Mouse (Mus musculus) macrophage (primary cell): ENCODE results near the gene Parp1. TPM values are rescaled to one million over a fixed set of nuclear protein-coding genes. Genes with fewer than 3 reads are reported as not detected.
"Not testable (repeated sequence)": the region's sequence is repeated elsewhere in the genome, so short reads cannot be mapped to it uniquely, and the experiment has no call there.

ENCODE experiments used
- H3K27ac ChIP-seq: fragments of 350-480 bp; formaldehyde crosslinking; 2 replicates; pipeline ENCODE4 v1.9.0; 2021
- H3K36me3 ChIP-seq: fragments of 350-480 bp; formaldehyde crosslinking; 2 replicates; pipeline ENCODE4 v1.9.0; 2021; ENCODE audit errors: inconsistent target
- H3K4me3 ChIP-seq: fragments of 350-480 bp; formaldehyde crosslinking; 2 replicates; pipeline ENCODE4 v1.9.0; 2021; ENCODE audit errors: inconsistent target
- H3K79me2 ChIP-seq: fragments of 350-480 bp; formaldehyde crosslinking; 2 replicates; pipeline ENCODE4 v1.9.0; 2021; ENCODE audit errors: inconsistent target
- WGBS: methylation state at CpG from one replicate; pipeline ENCODE4 v1.1.7; 2026; ENCODE audit warnings: inconsistent platforms; ENCODE audit not compliant: missing documents; 5-methylcytosine and 5-hydroxymethylcytosine counted together
- polyA plus RNA-seq: library from polyadenylated mRNA; stranded (reverse); fragments of 250-400 nt; gene quantifications from 3 replicates; pipeline ENCODE4 v1.2.4, GENCODE M21; 2018; ENCODE audit warnings: inconsistent platforms

The Parp1 gene
- polyA plus RNA-seq, 1 experiment from 2014 or later = 59.5 TPM

DNA sequence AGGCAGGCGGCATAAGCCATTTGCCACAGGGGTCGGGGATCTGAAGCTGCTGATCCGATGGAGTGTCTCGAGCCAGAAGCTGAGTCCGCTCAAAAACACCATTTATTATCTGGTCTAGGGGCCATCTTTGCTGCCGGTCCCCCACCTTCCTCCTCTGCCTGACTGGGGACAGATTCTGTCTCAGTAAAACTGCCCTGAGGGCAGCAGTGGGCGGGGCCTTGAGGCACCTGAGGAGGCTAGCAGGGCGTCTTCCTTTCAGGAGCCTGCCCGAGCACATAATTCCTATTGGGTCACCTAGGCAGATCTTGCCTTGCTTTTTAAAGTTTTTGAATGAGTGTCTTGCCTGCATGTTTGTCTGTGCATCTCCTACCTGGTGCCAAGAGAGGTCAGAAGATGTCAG lies 3.4 kb downstream of the Parp1 start:
- Histone ChIP-seq H3K4me3 (no peak overlapping the region), H3K79me2 (peaks cover 80% of the 10 kb centered on the region), H3K36me3 (peaks cover 24% of the 10 kb centered on the region; the same call in 1 of the 2 replicates), H3K27ac (no peak overlapping the region)
- 94% methylated on average over 9 of the region's 9 CpGs for WGBS

DNA sequence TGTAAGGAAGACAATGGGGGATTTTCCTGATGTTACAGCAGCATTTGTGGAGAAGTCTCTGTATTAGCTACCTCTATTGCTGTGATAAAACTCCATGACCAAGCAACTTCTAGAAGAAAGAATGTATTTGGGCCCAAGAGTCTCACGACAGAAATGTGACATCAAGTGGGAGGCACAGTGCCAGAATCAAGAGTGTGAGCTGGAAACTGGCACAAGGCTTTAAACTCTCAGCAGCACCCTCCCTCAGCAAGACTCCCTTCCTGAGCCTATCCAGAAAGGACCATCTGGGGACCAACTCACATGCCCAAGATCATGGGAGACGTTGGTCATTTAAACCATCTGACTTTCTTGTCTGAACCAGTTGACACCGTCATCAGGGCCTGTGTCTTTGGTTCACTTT lies 7.8 kb downstream of the Parp1 start:
- 80% methylated on average over 3 of the region's 3 CpGs for WGBS
- Histone ChIP-seq H3K36me3 (peaks cover 65% of the 10 kb centered on the region), H3K79me2 (peaks cover 62% of the 10 kb centered on the region), H3K27ac (no peak overlapping the region), H3K4me3 (no peak overlapping the region)

DNA sequence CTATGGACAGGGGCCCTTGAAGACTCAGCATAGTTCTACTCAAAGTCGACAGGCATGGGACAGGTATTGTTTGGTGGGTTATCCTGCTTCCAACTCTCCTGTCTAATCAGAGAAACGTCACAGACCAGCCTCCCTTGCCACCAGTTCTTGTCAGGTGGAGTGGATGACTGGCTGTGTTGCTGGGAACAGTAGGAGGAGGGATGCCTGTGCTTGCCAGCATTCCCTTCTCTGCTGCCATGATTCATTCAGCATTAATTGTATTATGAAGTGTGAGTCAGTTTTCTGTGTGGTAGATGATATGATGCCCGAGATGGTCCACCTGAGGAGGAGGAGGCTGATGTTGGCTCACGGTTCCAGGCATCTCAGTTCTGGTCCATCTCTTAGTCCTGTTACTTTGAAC lies 9.1 kb downstream of the Parp1 start:
- H3K36me3 ChIP-seq = peaks cover 78% of the 10 kb centered on the region
- H3K79me2 ChIP-seq = peaks cover 49% of the 10 kb centered on the region
- WGBS = 96% methylated on average over 4 of the region's 4 CpGs
- no peak overlapping the region for H3K4me3 ChIP-seq
- H3K27ac ChIP-seq = no peak overlapping the region

DNA sequence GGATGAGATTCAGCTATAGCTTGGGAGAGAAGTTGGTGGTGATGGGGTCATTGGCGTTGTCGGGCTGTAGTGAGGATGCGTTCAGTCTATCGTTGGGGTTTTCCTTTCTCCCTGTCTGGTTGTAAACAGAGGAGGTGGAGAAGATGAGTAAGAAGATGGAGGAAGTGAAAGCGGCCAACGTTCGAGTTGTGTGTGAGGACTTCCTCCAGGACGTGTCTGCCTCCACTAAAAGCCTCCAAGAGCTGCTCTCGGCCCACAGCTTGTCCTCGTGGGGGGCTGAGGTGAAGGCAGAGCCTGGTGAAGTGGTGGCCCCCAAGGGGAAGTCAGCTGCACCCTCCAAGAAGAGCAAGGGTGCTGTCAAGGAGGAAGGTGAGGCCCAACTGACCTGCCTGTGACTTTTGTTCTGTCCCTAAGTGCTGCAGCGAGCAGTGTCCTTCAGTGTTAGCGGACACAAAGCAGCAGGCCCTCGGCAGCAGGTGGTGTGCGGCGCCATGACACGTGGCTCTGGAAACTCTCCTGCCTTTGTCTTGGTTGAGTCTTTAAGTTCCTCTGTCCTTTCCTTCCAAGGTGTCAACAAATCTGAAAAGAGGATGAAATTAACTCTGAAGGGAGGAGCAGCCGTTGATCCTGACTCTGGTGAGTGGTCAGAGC lies 19.2 kb downstream of the Parp1 start:
- 25% methylated on average over 17 of the region's 17 CpGs for WGBS
- Histone ChIP-seq H3K27ac (peak overlapping the region; percentile 62), H3K4me3 (no peak overlapping the region), H3K79me2 (no peaks in the 10 kb centered on the region), H3K36me3 (peaks cover 76% of the 10 kb centered on the region)

DNA sequence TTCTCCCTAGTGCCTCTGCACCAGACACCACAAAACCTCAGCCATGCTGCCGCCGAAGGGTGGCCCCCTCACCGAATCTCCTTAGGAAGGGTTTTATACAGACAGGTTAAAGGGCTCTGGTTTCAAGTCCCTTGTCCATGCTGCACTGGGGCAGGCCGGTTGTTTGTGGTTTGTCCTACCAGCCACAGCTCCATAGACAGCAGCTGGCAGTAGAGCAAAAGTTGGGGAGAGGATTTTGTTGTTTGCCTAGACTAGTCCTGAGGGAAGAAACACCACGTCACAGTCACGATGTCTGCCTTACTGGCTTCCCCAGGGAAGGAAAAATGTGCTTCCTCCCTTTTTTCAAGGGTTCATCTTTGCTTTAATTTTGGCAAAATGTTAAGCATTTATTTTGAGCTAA lies 31.9 kb downstream of the Parp1 start:
- no peak overlapping the region for H3K4me3 ChIP-seq
- H3K27ac ChIP-seq = peak overlapping the region; percentile 91
- 62% methylated on average over 5 of the region's 6 CpGs for WGBS
- peaks cover 42% of the 10 kb centered on the region for H3K36me3 ChIP-seq
- no peaks in the 10 kb centered on the region for H3K79me2 ChIP-seq

DNA sequence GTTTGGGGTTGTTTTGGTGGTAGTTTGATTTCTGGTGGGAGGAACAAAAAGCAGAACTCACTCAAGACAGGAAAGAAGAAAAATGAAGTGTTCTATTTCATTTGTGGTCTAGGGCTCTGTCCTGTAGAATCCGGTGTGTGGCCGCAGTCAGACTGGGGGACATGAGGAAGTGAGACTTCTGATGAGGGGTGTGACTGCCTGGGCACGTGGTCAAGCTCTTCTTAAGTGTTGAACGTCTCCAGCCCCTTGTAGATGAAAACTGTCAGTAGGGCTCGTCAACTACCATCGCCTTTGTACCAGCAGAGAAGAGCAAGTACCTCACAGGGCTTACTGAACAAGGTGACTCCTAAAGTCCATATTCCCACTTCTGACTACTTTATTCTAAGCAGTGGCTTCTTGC lies 33.1 kb downstream of the Parp1 start:
- WGBS = 0% methylated on average over 6 of the region's 6 CpGs
- peak overlapping the region; percentile 91 for H3K27ac ChIP-seq

DNA sequence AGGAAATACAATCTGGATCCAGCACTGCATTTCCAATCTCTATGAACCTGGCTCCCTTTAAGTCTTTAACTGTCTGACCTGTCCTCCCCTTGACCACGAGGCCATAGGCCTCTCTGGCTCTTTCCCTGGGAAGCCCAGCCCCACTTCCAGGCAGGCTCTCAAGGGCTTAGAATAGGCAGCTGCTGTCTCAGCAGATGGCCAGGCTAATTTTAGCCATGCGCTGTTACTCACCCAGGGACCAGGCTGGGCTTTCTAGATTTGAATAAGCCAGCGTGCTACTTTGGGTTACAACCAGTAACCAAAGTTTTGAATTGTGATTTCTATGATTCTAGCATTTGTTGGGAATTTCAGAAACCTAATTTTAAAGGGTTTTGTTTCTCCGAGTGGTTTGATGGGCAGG lies 35.9 kb downstream of the Parp1 start:
- 48% methylated on average over 4 of the region's 4 CpGs for WGBS
- peak overlapping the region; percentile 93 for H3K27ac ChIP-seq

More for the DNA sequence above, 33.1 kb downstream of the Parp1 start:
- no peak overlapping the region for H3K4me3 ChIP-seq
- peaks cover 32% of the 10 kb centered on the region for H3K36me3 ChIP-seq
- H3K79me2 ChIP-seq = no peaks in the 10 kb centered on the region

DNA sequence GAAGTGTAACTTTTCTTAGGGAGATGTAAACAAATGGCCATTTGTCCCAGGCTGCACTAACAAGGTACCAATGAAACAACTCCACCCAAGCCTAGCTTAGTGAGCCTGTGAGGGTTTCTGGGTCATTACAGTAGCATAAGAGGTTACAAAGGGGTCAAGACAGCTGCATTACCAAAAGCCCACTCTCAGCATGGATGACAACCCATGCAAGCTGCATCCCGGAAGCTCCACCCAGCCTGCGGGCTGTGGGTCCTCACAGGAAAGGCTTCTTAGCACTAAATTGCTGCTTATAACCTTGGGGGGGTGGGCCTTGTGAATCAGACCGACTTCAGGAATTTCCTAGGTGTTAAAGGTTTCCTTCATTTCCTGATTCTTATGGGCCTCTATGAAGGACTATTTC lies 37.4 kb downstream of the Parp1 start:
- 59% methylated on average over 3 of the region's 3 CpGs for WGBS
- H3K4me3 ChIP-seq = no peak overlapping the region
- no peaks in the 10 kb centered on the region for H3K79me2 ChIP-seq
- H3K27ac ChIP-seq = peak overlapping the region; percentile 93
- no peaks in the 10 kb centered on the region for H3K36me3 ChIP-seq

More for the DNA sequence above, 35.9 kb downstream of the Parp1 start:
- Histone ChIP-seq H3K79me2 (no peaks in the 10 kb centered on the region), H3K4me3 (no peak overlapping the region), H3K36me3 (peaks cover 5% of the 10 kb centered on the region; the same call in 1 of the 2 replicates)

DNA sequence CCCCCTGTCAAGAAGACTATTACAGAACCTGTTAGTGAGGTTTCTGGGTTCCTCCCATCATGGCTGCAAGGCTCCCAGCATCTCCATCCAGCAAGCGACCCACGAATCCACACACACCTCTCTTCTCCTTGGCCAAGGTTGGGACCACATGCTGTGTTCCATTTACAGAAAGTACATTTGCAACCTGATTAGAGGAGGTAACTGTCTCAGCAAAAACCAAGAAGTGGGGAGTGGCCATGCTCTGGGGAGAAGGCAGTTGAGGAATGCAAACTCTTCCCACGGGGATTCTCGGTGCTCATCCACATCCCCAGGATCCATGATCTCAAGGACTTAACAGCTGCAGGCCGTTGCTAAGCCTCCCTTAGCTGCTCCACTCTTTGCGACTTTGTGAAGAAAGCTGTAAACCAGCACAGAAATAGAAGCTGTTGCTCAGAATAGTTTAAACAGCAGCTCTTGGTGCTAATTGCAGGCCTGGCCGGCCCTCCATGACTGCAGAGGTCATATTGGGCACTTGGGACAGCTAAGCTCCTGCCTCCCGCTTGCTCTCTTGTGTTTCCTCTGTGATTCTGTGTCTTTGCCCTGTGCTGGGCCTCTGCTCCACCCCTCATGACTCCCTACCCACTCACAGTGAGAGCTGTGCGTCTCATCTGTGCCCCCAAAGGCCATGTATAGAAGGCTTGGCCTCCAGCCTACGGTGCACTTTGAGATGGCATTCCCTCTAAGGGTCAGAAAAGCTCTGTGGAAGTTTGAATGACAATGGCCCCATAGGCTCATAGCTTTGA lies 38.3 kb downstream of the Parp1 start:
- WGBS = 89% methylated on average over 8 of the region's 10 CpGs
- H3K4me3 ChIP-seq = no peak overlapping the region
- H3K27ac ChIP-seq = peak overlapping the region; percentile 54
- H3K36me3 ChIP-seq = no peaks in the 10 kb centered on the region
- H3K79me2 ChIP-seq = no peaks in the 10 kb centered on the region

DNA sequence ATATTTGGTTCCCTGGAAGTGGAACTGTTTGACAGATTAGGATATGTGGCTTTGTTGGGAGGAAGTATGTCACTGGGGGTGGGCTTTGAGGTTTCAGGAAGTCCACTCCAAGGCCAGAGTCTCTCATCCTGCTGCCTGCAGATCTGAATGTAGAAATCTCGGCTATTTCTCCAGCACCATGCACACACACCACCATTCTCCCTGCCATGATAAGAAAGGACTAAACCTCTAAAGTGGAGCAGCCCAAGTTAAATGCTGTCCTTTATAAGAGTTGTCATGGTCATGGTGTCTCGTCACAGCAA lies 38.8 kb downstream of the Parp1 start:
- peak overlapping the region; percentile 54 for H3K27ac ChIP-seq
- H3K36me3 ChIP-seq = no peaks in the 10 kb centered on the region
- H3K79me2 ChIP-seq = no peaks in the 10 kb centered on the region
- H3K4me3 ChIP-seq = no peak overlapping the region
- WGBS = 77% methylated on average over 2 of the region's 2 CpGs

DNA sequence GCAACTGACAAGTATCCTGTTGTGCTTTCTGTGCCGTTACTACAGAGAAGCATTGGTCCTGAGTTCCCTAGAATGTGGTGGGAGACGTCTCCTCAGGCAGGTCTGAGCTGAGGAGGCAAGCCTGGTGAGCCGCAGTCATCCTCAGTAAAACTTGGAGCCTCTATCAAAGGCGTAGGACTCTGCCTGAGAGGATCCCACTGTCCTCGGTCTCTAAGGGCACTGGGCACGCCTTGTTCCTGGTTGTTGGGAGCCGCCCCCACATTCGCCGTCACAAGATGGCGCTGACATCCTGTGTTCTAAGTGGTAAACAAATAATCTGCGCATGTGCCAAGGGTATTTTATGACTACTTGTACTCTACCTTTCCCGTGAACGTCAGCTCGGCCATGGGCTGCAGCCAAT lies 43.1 kb downstream of the Parp1 start:
- not testable (repeated sequence) for H3K4me3 ChIP-seq, H3K36me3 ChIP-seq, H3K79me2 ChIP-seq, H3K27ac ChIP-seq
- WGBS = 91% methylated on average over 6 of the region's 14 CpGs

DNA sequence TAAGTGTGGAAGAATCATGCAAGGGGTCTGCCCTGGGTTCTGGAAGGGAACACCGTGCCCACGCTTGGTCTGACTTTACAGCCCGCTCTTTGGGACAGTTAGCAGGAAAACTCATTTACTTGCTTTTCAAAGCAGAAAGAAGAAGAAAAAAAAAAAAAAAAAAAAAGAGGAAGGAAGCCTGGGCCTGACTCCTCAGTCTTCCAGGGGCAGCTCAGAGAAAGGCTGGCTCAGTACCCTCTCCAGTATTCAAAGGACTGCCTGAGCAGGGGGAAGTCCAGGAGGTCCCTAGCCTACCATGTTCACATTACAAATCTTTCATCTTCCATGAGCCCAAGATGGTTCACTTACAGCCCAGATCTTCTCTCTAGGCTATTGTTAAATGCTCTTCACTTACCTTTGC lies 48.0 kb downstream of the Parp1 start:
- H3K79me2 ChIP-seq = no peaks in the 10 kb centered on the region
- H3K4me3 ChIP-seq = no peak overlapping the region
- no peaks in the 10 kb centered on the region for H3K36me3 ChIP-seq
- peak overlapping the region; percentile 58 for H3K27ac ChIP-seq
- 67% methylated on average over 3 of the region's 3 CpGs for WGBS

DNA sequence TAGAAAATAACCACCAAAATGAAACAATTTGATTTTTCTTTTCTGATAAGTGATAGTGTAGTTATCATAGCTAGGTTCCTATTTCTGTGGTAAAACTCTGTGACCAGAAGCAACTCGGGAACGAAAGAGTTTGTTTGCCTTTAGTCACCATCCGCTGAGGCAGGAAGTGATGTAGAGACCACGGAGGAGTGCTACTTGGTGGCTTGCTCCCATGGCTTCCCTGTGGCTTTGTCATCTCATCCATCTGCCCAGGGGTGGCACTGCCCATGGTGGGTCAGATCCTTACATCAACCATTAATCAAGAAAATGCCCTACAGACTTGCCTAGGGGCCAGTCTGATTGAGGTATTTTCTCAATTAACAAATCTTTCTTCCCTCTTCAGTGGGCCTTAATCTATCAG lies 53.7 kb downstream of the Parp1 start:
- Histone ChIP-seq H3K79me2 (no peaks in the 10 kb centered on the region), H3K36me3 (no peaks in the 10 kb centered on the region), H3K27ac (no peak overlapping the region), H3K4me3 (no peak overlapping the region)
- WGBS = 31% methylated on average over 4 of the region's 4 CpGs

DNA sequence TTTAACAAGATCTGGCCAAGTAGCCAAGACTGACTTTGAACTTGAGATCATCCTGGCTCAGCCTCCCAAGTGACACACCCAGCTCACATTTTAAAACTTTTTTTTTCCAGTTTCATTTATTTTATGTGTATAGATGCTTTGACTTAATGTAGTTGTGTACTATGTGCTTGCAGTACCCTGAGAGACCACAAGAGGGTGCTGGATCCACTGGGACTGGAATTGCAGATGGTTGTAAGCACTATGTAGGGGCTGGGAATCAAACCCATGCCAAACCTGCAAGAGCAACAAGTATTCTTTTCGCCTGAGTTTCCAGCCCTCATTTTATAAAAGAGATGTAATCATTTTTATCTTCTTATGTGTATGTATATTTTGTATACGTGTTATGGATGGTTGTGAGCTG lies 55.2 kb downstream of the Parp1 start:
- 92% methylated on average over 2 of the region's 2 CpGs for WGBS
- Histone ChIP-seq H3K36me3 (no peaks in the 10 kb centered on the region), H3K4me3 (no peak overlapping the region), H3K27ac (no peak overlapping the region), H3K79me2 (no peaks in the 10 kb centered on the region)

DNA sequence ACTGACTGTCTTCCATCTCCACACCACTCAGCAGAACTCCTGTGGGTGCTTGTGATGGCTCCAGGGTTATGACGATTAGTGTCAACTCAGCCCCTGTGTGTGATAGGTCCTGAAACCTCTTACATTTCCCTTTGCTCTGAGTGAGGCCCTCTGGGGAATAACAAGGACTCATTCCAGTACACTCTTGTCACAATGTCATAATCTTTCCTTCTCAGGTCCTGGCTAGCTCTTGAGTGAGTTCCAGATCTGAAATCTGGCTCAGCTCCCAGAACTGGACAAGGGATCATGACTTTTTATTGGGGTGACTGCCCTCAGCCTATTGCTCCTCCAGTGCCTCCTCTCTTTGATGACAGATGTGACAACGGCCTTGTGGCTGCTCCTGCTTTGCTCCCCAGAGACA lies 57.4 kb downstream of the Parp1 start:
- Histone ChIP-seq H3K27ac (no peak overlapping the region), H3K79me2 (no peaks in the 10 kb centered on the region), H3K4me3 (no peak overlapping the region), H3K36me3 (no peaks in the 10 kb centered on the region)
- 94% methylated on average over 2 of the region's 2 CpGs for WGBS
